Mouse (Mus musculus) intestine, postnatal 0 days (tissue): Measurements from ENCODE around the gene Kcnc1. TPM values are rescaled to one million over a fixed set of nuclear protein-coding genes. Genes with fewer than 3 reads are reported as not detected.

ENCODE experiments used
- ATAC-seq: fragments of 200-750 bp; cut with Nextera tagmentation; 2 replicates; pipeline ENCODE4 v1.8.0; 2017; ENCODE audit warnings: mild to moderate bottlenecking, moderate TSS enrichment, moderate library complexity
- H3K27ac ChIP-seq: fragments of 300-500 bp; sonication (generic); 2 replicates; pipeline ENCODE4 v1.5.1; 2014; ENCODE audit warnings: mild to moderate bottlenecking, low read depth, low read length, moderate library complexity
- H3K27me3 ChIP-seq: fragments of 300-500 bp; sonication (generic); replicated peaks from 2 replicates; pipeline ENCODE4 v1.6.1; 2014; ENCODE audit warnings: low read length, mixed read lengths; ENCODE audit not compliant: control insufficient read depth, insufficient read depth
- H3K36me3 ChIP-seq: fragments of 300-500 bp; sonication (generic); 2 replicates; pipeline ENCODE4 v1.6.1; 2014; ENCODE audit warnings: mild to moderate bottlenecking, moderate library complexity; ENCODE audit not compliant: control insufficient read depth, insufficient read depth
- H3K4me1 ChIP-seq: fragments of 300-500 bp; sonication (generic); replicated peaks from 2 replicates; pipeline ENCODE4 v1.6.1; 2014; ENCODE audit warnings: antibody characterized with exemption, low read length, mixed read lengths; ENCODE audit not compliant: control insufficient read depth, insufficient read depth
- H3K4me2 ChIP-seq: fragments of 300-500 bp; sonication (generic); replicated peaks from 2 replicates; pipeline ENCODE4 v1.6.1; 2014; ENCODE audit warnings: low read depth, mild to moderate bottlenecking, moderate library complexity
- H3K4me3 ChIP-seq: fragments of 300-500 bp; sonication (generic); 2 replicates; pipeline ENCODE4 v1.5.1; 2014; ENCODE audit warnings: low read depth, low read length
- H3K9ac ChIP-seq: fragments of 300-500 bp; sonication (generic); 2 replicates; pipeline ENCODE4 v1.6.1; 2014; ENCODE audit warnings: mild to moderate bottlenecking, low read depth, low read length
- H3K9me3 ChIP-seq: fragments of 300-500 bp; sonication (generic); 2 replicates; pipeline ENCODE4 v1.6.1; 2016; ENCODE audit warnings: mixed run types; ENCODE audit not compliant: control insufficient read depth
- CTCF ChIP-seq: sonication (generic); IDR thresholded peaks from 2 replicates; pipeline ENCODE4 v1.5.1; 2016; ENCODE audit warnings: low read depth, mild to moderate bottlenecking, control low read depth, antibody characterized with exemption, moderate library complexity
- WGBS: fragments of 180-500 bp; shearing (Covaris S2); extraction: QIAGEN DNeasy Blood & Tissue Kit; methylation state at CpG from one replicate; pipeline ENCODE4 v1.1.7; 2014; 5-methylcytosine and 5-hydroxymethylcytosine counted together
- polyA plus RNA-seq: library from polyadenylated mRNA; unstranded; fragments of >200 nt; fragmentation: Nextera tagmentation; extraction: Ambion mirVana; gene quantifications from 2 replicates; pipeline ENCODE4 v1.2.1, GENCODE M21; 2015

Gene Kcnc1
- polyA plus RNA-seq, 1 experiment from 2014 or later, result 0.39 TPM

GRCm38 (mm10) chr7:46447473-46448165 lies 51.3 kb downstream of the Kcnc1 start:
- Histone ChIP-seq H3K9ac (no peak overlapping the region), H3K27me3 (no peaks in the 10 kb centered on the region), H3K4me2 (no peak overlapping the region), H3K36me3 (no peaks in the 10 kb centered on the region), H3K9me3 (no peaks in the 10 kb centered on the region), H3K4me3 (no peak overlapping the region), H3K4me1 (no peaks in the 10 kb centered on the region), H3K27ac (no peak overlapping the region)
- no peak for ATAC-seq
- TF ChIP-seq CTCF, result no peak
- WGBS, result 49% methylated on average over 9 of the region's 9 CpGs

DNA sequence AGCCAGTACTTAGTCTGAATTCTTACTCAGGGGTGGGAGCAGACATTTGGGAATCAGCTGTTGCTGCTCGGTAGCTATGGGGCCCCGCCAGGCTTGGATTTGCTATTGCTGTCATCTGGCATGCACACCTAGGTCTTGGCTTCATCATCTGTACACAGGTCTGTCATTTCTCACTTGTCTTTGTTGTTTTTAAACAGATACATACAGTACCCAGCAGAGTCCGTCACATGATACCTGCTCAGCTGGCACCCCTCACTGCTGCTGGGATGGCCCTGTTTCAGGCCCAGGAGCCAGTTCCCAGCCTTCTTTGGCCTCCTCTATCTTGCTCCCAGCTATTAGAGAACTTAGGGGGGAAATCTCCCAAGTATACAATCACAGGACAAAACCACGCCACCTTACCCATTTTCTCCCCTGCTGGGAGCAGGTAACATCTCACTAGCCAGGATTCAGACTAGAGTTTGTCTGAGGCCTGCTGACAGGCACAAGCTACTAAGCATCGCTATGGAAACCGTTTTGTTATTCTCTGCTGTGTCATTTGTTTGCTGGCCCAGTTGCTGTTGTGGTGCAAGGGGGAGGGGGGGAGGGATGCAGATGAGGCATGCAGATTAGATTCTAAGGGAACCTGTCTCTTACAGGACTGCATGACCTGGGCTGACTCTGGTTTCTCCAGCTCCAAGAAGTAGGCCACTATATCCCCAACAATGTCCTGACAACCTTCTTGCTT lies 52.8 kb downstream of the Kcnc1 start:
- H3K4me1 ChIP-seq, result no peaks in the 10 kb centered on the region
- ATAC-seq, result no peak
- H3K36me3 ChIP-seq, result no peaks in the 10 kb centered on the region
- 68% methylated on average over 6 of the region's 6 CpGs for WGBS
- no peaks in the 10 kb centered on the region for H3K9me3 ChIP-seq
- TF ChIP-seq CTCF, result no peak
- no peak overlapping the region for H3K4me2 ChIP-seq
- H3K27me3 ChIP-seq, result no peaks in the 10 kb centered on the region
- H3K9ac ChIP-seq, result no peak overlapping the region
- no peak overlapping the region for H3K27ac ChIP-seq
- no peak overlapping the region for H3K4me3 ChIP-seq

DNA sequence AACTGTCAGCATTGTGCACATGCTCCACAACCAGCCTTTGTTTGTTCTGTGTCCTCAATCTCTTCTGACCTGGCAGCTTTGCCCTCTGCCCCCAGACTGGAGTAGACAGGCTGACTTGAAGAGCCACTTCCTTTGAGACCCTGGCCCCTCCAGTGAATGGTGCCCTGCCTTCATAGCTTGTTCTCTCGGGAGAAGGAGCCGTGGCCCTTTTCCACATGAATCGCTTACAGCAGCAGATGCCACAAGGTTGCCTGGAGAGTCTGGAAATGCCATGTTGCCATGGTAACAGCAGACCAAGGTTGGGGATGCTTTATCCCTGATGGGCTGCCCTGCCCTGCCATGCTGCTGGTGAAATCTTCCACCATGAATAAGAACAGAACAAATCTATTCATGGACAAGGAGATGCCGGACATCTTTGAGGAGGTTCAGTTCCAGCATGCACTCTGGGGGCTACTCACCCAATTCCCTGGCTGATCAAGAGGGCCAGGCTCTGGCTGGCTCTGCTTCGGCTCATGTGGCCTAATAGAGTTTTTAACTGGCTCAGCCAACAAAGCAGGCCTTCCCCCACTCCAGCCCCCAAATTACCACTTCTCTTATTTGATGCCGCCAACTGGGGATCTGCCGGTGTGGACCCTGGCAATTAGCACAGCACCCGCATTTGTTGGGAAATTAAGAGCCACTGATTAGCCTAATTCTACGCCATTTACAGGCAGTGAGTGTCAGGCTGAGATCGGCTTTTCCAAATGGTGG lies 57.8 kb downstream of the Kcnc1 start:
- Histone ChIP-seq H3K4me3 (no peak overlapping the region), H3K4me2 (no peak overlapping the region), H3K27ac (no peak overlapping the region), H3K9me3 (no peaks in the 10 kb centered on the region), H3K9ac (no peak overlapping the region), H3K27me3 (no peaks in the 10 kb centered on the region), H3K36me3 (no peaks in the 10 kb centered on the region), H3K4me1 (no peaks in the 10 kb centered on the region; the same call in 1 of the 2 replicates)
- ATAC-seq, result no peak
- 66% methylated on average over 10 of the region's 10 CpGs for WGBS
- TF ChIP-seq CTCF, result no peak

GRCm38 (mm10) chr7:46457889-46458288 lies 61.6 kb downstream of the Kcnc1 start:
- no peak for TF ChIP-seq CTCF
- Histone ChIP-seq H3K36me3 (no peaks in the 10 kb centered on the region), H3K9ac (no peak overlapping the region), H3K27ac (no peak overlapping the region), H3K4me1 (no peaks in the 10 kb centered on the region; the same call in 1 of the 2 replicates), H3K27me3 (no peaks in the 10 kb centered on the region), H3K9me3 (no peaks in the 10 kb centered on the region), H3K4me3 (no peak overlapping the region), H3K4me2 (no peak overlapping the region)
- no peak for ATAC-seq
- WGBS, result 70% methylated on average over 3 of the region's 3 CpGs

DNA sequence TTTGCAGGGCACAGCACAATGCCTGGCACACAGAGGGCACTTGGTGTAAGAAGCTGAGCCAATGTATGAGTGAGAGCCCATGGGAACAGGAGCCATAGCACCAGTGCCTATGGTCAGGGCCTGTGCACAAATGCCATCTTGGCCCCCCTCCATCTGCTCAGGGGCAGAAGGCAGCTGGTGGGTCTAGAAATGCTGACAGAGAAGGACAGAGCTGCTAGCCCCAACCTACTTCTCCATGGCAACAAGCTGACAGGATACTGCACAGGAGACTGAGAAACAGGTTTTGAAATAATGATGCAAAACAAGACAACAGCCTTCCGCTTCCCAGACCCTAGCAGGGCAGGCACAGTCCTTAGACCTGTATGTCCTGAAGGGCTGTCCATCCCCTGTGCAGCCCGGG lies 62.9 kb downstream of the Kcnc1 start:
- Histone ChIP-seq H3K4me1 (peaks cover under 1% of the 10 kb centered on the region; the same call in 1 of the 2 replicates), H3K4me3 (no peak overlapping the region), H3K27ac (no peak overlapping the region), H3K4me2 (no peak overlapping the region), H3K27me3 (no peaks in the 10 kb centered on the region), H3K9me3 (no peaks in the 10 kb centered on the region), H3K9ac (no peak overlapping the region), H3K36me3 (no peaks in the 10 kb centered on the region)
- WGBS, result 44% methylated on average over 2 of the region's 2 CpGs
- no peak; the same call in 1 of the 2 replicates for ATAC-seq
- TF ChIP-seq CTCF, result no peak

GRCm38 (mm10) chr7:46459605-46460245 lies 63.4 kb downstream of the Kcnc1 start:
- H3K36me3 ChIP-seq, result no peaks in the 10 kb centered on the region
- no peaks in the 10 kb centered on the region for H3K27me3 ChIP-seq
- peak; percentile 83 for ATAC-seq
- H3K9me3 ChIP-seq, result no peaks in the 10 kb centered on the region
- peaks cover 5% of the 10 kb centered on the region; the same call in 1 of the 2 replicates for H3K4me1 ChIP-seq
- H3K9ac ChIP-seq, result no peak overlapping the region
- TF ChIP-seq CTCF, result peak; percentile 2; the same call in 1 of the 2 replicates
- no peak overlapping the region for H3K4me3 ChIP-seq
- H3K4me2 ChIP-seq, result no peak overlapping the region
- 31% methylated on average over 9 of the region's 9 CpGs for WGBS
- H3K27ac ChIP-seq, result no peak overlapping the region
